Mouse (Mus musculus) stomach, postnatal 0 days (tissue): ENCODE results near the gene Ddx19b.

Source experiments
- CTCF ChIP-seq: IDR thresholded peaks from 2 replicates; pipeline ENCODE4 v1.5.1; 2016; ENCODE audit warnings: antibody characterized with exemption, low read depth, mild to moderate bottlenecking, moderate library complexity
- EP300 ChIP-seq: optimal IDR thresholded peaks from 2 replicates; pipeline ENCODE3; 2016; ENCODE audit warnings: antibody characterized with exemption

- no peak for TF ChIP-seq CTCF
- no peak for TF ChIP-seq EP300
These were observed 31.3 kb upstream of the Ddx19b start for GRCm38 (mm10) chr8:111062893-111063292.
